Mouse (Mus musculus): Measurements from ENCODE around the gene Plscr2. TPM values are rescaled to one million over a fixed set of nuclear protein-coding genes. Genes with fewer than 3 reads are reported as not detected.

The Plscr2 gene
- total RNA-seq (2023) = under 1 TPM in 1 of 2 experiments, not detected in 1; 0.29 TPM

GRCm38 (mm10) chr9:92275486-92276207, at the start of gene Plscr2:
Plscr2 (plus strand) TSS chr9:92275602.

GRCm38 (mm10) chr9:92249447-92249852, 26.0 kb upstream of the Plscr2 start, which contains the start of gene Plscr1:
Plscr1 (plus strand) TSS chr9:92249750.

DNA sequence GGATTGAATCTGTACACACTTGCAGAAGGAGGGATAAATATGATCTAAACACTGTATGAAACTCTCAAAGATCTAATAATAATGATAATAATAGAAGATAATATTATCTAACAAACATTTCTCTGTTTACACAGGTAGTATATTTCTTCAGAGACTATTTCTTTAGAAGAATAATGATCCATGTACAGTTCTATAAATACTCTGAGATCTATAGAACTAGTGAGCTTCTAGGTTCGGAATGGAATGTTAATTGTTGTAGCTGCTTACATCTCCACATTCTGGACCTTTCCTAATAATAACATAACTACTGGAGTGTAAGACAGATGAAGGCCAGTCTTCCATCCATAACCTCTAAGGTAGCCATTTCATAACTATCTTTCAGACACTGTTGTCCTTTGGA, 33.7 kb downstream of the Plscr2 start, which contains the start of gene 1700057G04Rik:
1700057G04Rik (plus strand) TSS at position 301 of the 400 bp plus-strand sequence.

Other genes starting within 250 kb of the Plscr2 start
- gene Plscr5, start 82.7 kb upstream of the Plscr2 start, total RNA-seq (2023) = not detected
- 10 to 100 TPM; 71.1 to 79.4 TPM for gene Plscr1, start 25.9 kb upstream of the Plscr2 start, total RNA-seq (2023)
- not detected for gene 1700057G04Rik, start 33.8 kb downstream of the Plscr2 start, total RNA-seq (2023)
- under 1 TPM; 0.33 to 0.37 TPM for gene Plscr4, start 181.8 kb downstream of the Plscr2 start, total RNA-seq (2023)

Data from neutrophil, adult 83 days (primary cell).